Mouse (Mus musculus): ENCODE measurements around the gene Paf1.

Gene Paf1

GRCm38 (mm10) chr7:28392429-28393271 lies at the start of gene Paf1, which contains the start of gene Med29:
TSS of gene Paf1 (plus strand) at chr7:28392951.
TSS of gene Med29 (minus strand) at chr7:28392708.
- DNase-seq (ENCODE audit: low spot score in 2 of 2), result peak; percentile 96 to 98

GRCm38 (mm10) chr7:28344637-28345036 lies 48.1 kb upstream of the Paf1 start:
- DNase-seq (ENCODE audit: low spot score in 2 of 2), result no peak

- DNase-seq (ENCODE audit: low spot score in 2 of 2), result no peak
These were observed 45.0 kb upstream of the Paf1 start for GRCm38 (mm10) chr7:28347746-28348145.

GRCm38 (mm10) chr7:28348601-28349000 lies 44.1 kb upstream of the Paf1 start:
- no peak for DNase-seq (ENCODE audit: low spot score in 2 of 2)

GRCm38 (mm10) chr7:28350155-28350883 lies 42.4 kb upstream of the Paf1 start, which contains the start of gene Rps16:
TSS of gene Rps16 (plus strand) at chr7:28350652.
- peak; percentile 94 to 98 for DNase-seq (ENCODE audit: low spot score in 2 of 2)

- no peak for DNase-seq (ENCODE audit: low spot score in 2 of 2)
These were observed 41.0 kb upstream of the Paf1 start for GRCm38 (mm10) chr7:28351676-28352191.

- DNase-seq (ENCODE audit: low spot score in 2 of 2), result no peak
These were observed 39.5 kb upstream of the Paf1 start for GRCm38 (mm10) chr7:28353267-28353666.

- DNase-seq (ENCODE audit: low spot score in 2 of 2), result no peak
These were observed 38.6 kb upstream of the Paf1 start for GRCm38 (mm10) chr7:28354113-28354581.

GRCm38 (mm10) chr7:28354596-28354995 lies 38.2 kb upstream of the Paf1 start:
- no peak for DNase-seq (ENCODE audit: low spot score in 2 of 2)

GRCm38 (mm10) chr7:28355221-28355620 lies 37.5 kb upstream of the Paf1 start:
- DNase-seq (ENCODE audit: low spot score in 2 of 2), result no peak

GRCm38 (mm10) chr7:28356981-28357380 lies 35.8 kb upstream of the Paf1 start:
- DNase-seq (ENCODE audit: low spot score in 2 of 2), result no peak

GRCm38 (mm10) chr7:28357984-28358383 lies 34.8 kb upstream of the Paf1 start:
- DNase-seq (ENCODE audit: low spot score in 2 of 2), result no peak

GRCm38 (mm10) chr7:28358431-28358830 lies 34.3 kb upstream of the Paf1 start:
- no peak for DNase-seq (ENCODE audit: low spot score in 2 of 2)

- DNase-seq (ENCODE audit: low spot score in 2 of 2), result no peak
These were observed 32.9 kb upstream of the Paf1 start for GRCm38 (mm10) chr7:28359854-28360253.

- no peak for DNase-seq (ENCODE audit: low spot score in 2 of 2)
These were observed 32.5 kb upstream of the Paf1 start for GRCm38 (mm10) chr7:28360291-28360690.

GRCm38 (mm10) chr7:28361647-28362341 lies 31.0 kb upstream of the Paf1 start:
- no peak for DNase-seq (ENCODE audit: low spot score in 2 of 2)

GRCm38 (mm10) chr7:28362441-28363060 lies 30.2 kb upstream of the Paf1 start:
- no peak for DNase-seq (ENCODE audit: low spot score in 2 of 2)

- DNase-seq (ENCODE audit: low spot score in 2 of 2), result no peak
These were observed 25.0 kb upstream of the Paf1 start for GRCm38 (mm10) chr7:28367663-28368275.

GRCm38 (mm10) chr7:28368276-28368920 lies 24.4 kb upstream of the Paf1 start:
- no peak for DNase-seq (ENCODE audit: low spot score in 2 of 2)

- DNase-seq (ENCODE audit: low spot score in 2 of 2), result no peak
These were observed 22.7 kb upstream of the Paf1 start for GRCm38 (mm10) chr7:28370051-28370450.

Measured in frontal cortex, postnatal 10 days (tissue).